Mouse (Mus musculus) limb, embryonic 14.5 days (tissue): ENCODE measurements around the gene Tmed9. TPM values are rescaled to one million over a fixed set of nuclear protein-coding genes. Genes with fewer than 3 reads are reported as not detected.

Source experiments
- ATAC-seq: fragments of 200-750 bp; cut with Nextera tagmentation; 2 replicates; pipeline ENCODE4 v1.8.0; 2017; ENCODE audit warnings: low read depth, moderate number of reproducible peaks, moderate TSS enrichment; ENCODE audit not compliant: low FRiP score
- DNase-seq: peaks from one replicate; pipeline ENCODE4 v3.0.0-alpha.2; 2015; ENCODE audit warnings: low spot score
- H3K27ac ChIP-seq: fragments of 300-500 bp; sonication (generic); replicated peaks from 2 replicates; pipeline ENCODE4 v1.5.1; 2014; ENCODE audit warnings: low read depth, mild to moderate bottlenecking, low read length, moderate library complexity, mixed read lengths
- H3K27me3 ChIP-seq: fragments of 300-500 bp; sonication (generic); 2 replicates; pipeline ENCODE4 v1.6.1; 2014; ENCODE audit warnings: low read length, mixed read lengths; ENCODE audit not compliant: control insufficient read depth, insufficient read depth
- H3K36me3 ChIP-seq: fragments of 300-500 bp; sonication (generic); 2 replicates; pipeline ENCODE4 v1.6.1; 2014; ENCODE audit warnings: mild to moderate bottlenecking, low read length, moderate library complexity, mixed read lengths; ENCODE audit not compliant: control insufficient read depth, insufficient read depth
- H3K4me1 ChIP-seq: fragments of 300-500 bp; sonication (generic); 2 replicates; pipeline ENCODE4 v1.6.1; 2014; ENCODE audit warnings: antibody characterized with exemption, low read length, mixed read lengths; ENCODE audit not compliant: control insufficient read depth, insufficient read depth
- H3K4me2 ChIP-seq: fragments of 300-500 bp; sonication (generic); replicated peaks from 2 replicates; pipeline ENCODE4 v1.6.1; 2014; ENCODE audit warnings: low read depth, mild to moderate bottlenecking, low read length, moderate library complexity; ENCODE audit not compliant: severe bottlenecking
- H3K4me3 ChIP-seq: fragments of 300-500 bp; sonication (generic); replicated peaks from 2 replicates; pipeline ENCODE4 v1.5.1; 2014; ENCODE audit warnings: low read length
- H3K9ac ChIP-seq: fragments of 300-500 bp; sonication (generic); 2 replicates; pipeline ENCODE4 v1.6.1; 2014; ENCODE audit warnings: mild to moderate bottlenecking, low read depth, low read length, moderate library complexity; ENCODE audit not compliant: severe bottlenecking
- H3K9me3 ChIP-seq: fragments of 300-500 bp; sonication (generic); 2 replicates; pipeline ENCODE4 v1.6.1; 2016; ENCODE audit warnings: low read length; ENCODE audit not compliant: control insufficient read depth
- POLR2A ChIP-seq: fragments of 200-500 bp; IDR thresholded peaks from 2 replicates; pipeline ENCODE4 v1.8.0; 2012; ENCODE audit warnings: inconsistent platforms, mild to moderate bottlenecking, moderate library complexity, borderline replicate concordance; ENCODE audit not compliant: insufficient read depth, insufficient read length; ENCODE audit errors: extremely low read depth
- WGBS: fragments of 180-500 bp; shearing (Covaris S2); extraction: QIAGEN DNeasy Blood & Tissue Kit; methylation state at CpG from one replicate; pipeline ENCODE4 v1.1.7; 2014; 5-methylcytosine and 5-hydroxymethylcytosine counted together
- polyA plus RNA-seq, 2 experiments: library from polyadenylated mRNA; depleted of rRNA in 1 of 2; stranded (reverse) in 1 of 2; unstranded in 1 of 2; fragments of >200 nt; fragmentation: Nextera tagmentation in 1 of 2; extraction: Ambion mirVana in 1 of 2; gene quantifications; 2 replicates each; pipeline versions ENCODE4 v1.2.1 to v1.2.3; 2012 to 2014

The Tmed9 gene
- polyA plus RNA-seq, 2 experiments = 78.6 to 228 TPM

- Histone ChIP-seq H3K36me3 (peaks cover 78% of the 10 kb centered on the region), H3K27me3 (no peaks in the 10 kb centered on the region), H3K9ac (peak within 1 kb of the TSS; percentile 72), H3K9me3 (no peaks in the 10 kb centered on the region), H3K27ac (peak within 1 kb of the TSS; percentile 22; the same call in 1 of the 2 replicates), H3K4me1 (peaks cover 6% of the 10 kb centered on the region; the same call in 1 of the 2 replicates), H3K4me3 (peak within 1 kb of the TSS; percentile 88), H3K4me2 (peak within 1 kb of the TSS; percentile 63)
- WGBS = 4% methylated on average over 59 of the region's 70 CpGs
- ATAC-seq (peak; percentile 97), DNase-seq (peak; percentile 99)
- TF ChIP-seq POLR2A = no peak
Observed at GRCm38 (mm10) chr13:55536194-55537175, 37.0 kb upstream of the Tmed9 start, which contains the start of gene Ddx41. Gene Ddx41, minus strand, starts transcription at chr13:55536658.

GRCm38 (mm10) chr13:55540933-55541332 is 32.6 kb upstream of the Tmed9 start:
- TF ChIP-seq POLR2A = no peak
- no peak overlapping the region for H3K9ac ChIP-seq
- H3K9me3 ChIP-seq = no peaks in the 10 kb centered on the region
- H3K36me3 ChIP-seq = peaks cover 85% of the 10 kb centered on the region
- H3K4me1 ChIP-seq = no peaks in the 10 kb centered on the region
- ATAC-seq (no peak), DNase-seq (no peak)
- no peak overlapping the region for H3K27ac ChIP-seq
- no peaks in the 10 kb centered on the region for H3K27me3 ChIP-seq
- H3K4me2 ChIP-seq = no peak overlapping the region
- WGBS = 88% methylated on average over 2 of the region's 2 CpGs
- no peak overlapping the region for H3K4me3 ChIP-seq

GRCm38 (mm10) chr13:55542891-55543290 is 30.6 kb upstream of the Tmed9 start:
- Histone ChIP-seq H3K27me3 (no peaks in the 10 kb centered on the region), H3K9me3 (no peaks in the 10 kb centered on the region), H3K4me2 (no peak overlapping the region), H3K4me3 (no peak overlapping the region), H3K36me3 (peaks cover 98% of the 10 kb centered on the region), H3K4me1 (no peaks in the 10 kb centered on the region), H3K27ac (no peak overlapping the region), H3K9ac (no peak overlapping the region)
- TF ChIP-seq POLR2A = no peak
- 91% methylated on average over 4 of the region's 4 CpGs for WGBS
- ATAC-seq (no peak), DNase-seq (no peak)

GRCm38 (mm10) chr13:55543447-55543846 is 30.1 kb upstream of the Tmed9 start:
- H3K27me3 ChIP-seq = no peaks in the 10 kb centered on the region
- no peak overlapping the region for H3K4me3 ChIP-seq
- no peak overlapping the region for H3K9ac ChIP-seq
- TF ChIP-seq POLR2A = no peak
- H3K9me3 ChIP-seq = no peaks in the 10 kb centered on the region
- H3K4me1 ChIP-seq = no peaks in the 10 kb centered on the region
- H3K36me3 ChIP-seq = peaks cover 98% of the 10 kb centered on the region
- H3K27ac ChIP-seq = no peak overlapping the region
- DNase-seq = no peak
- ATAC-seq = no peak
- H3K4me2 ChIP-seq = no peak overlapping the region
- 89% methylated on average over 8 of the region's 8 CpGs for WGBS

- Histone ChIP-seq H3K36me3 (peaks cover 98% of the 10 kb centered on the region), H3K9me3 (no peaks in the 10 kb centered on the region), H3K4me2 (no peak overlapping the region), H3K9ac (no peak overlapping the region), H3K27me3 (no peaks in the 10 kb centered on the region), H3K4me1 (no peaks in the 10 kb centered on the region), H3K27ac (no peak overlapping the region), H3K4me3 (no peak overlapping the region)
- DNase-seq = no peak
- ATAC-seq = no peak
- 89% methylated on average over 6 of the region's 6 CpGs for WGBS
- TF ChIP-seq POLR2A = no peak
Observed at GRCm38 (mm10) chr13:55544792-55545191, 28.7 kb upstream of the Tmed9 start.
